Mouse (Mus musculus): Measurements from ENCODE around the gene Zfp804a.

DNA sequence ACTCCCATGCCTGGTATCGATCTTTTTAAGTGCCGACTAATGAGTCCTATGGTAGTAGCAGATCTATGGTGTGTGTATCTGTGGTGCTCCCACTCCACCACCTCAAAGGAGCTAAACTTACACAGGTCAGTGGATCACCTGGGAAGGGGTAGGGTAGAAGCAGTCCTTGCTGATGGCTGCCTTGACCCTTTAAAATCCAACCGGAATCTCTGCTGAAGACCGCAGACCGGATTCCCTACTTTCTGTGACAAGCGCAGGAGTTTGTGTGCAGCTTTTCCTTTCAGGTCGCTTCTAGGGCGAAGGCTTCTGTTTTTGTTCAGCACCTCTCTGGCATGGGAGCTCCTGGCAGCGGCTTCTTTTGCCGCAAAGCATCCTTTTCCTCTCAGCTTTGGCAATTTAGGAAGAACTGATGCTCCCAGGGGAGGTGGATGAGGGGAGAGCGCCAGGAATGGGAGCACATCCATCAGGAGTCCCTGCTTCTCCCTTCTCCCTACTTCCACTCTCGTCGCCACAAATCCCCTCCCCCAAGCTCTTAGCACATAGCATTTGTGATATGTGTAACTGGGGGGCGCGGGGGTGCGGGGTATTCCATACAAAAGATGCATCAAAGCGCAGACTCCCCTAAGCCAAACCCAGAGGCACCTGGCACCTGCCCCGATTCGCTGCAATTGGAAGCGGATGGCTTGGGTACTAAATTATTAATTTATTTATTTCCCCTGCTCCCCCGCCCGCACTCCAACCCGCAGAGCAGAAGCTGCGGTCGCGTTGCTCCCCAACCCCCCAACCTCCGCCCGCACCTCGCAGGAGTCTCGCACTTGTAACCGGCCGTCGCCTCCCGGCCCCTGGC is 461 bp upstream of the Zfp804a start:
- TF ChIP-seq POLR2A (IDR thresholded peaks at IDR 0.05; ENCODE audit: insufficient read depth, low read depth, low read length): no peak; the same call in 1 of the 2 replicates
- TF ChIP-seq CTCF (IDR thresholded peaks at IDR 0.05; ENCODE audit: insufficient read depth, low read depth, low read length): no peak

Data from olfactory bulb, adult 2 months (tissue).